Comparison of ENCODE assay signal across 12 mouse cellular contexts in genomic region chr3:97211177-97211576, GRCm38 (mm10). TPM values are rescaled to one million over a fixed set of nuclear protein-coding genes. Genes with fewer than 3 reads are reported as not detected.
DNase-seq lines count a peak whose midpoint lies in the region; ATAC-seq and TF ChIP-seq lines count a peak whose summit lies in the region.
"Had no signal": no experiment of that assay in that cellular context is flagged by ENCODE, and none has a peak within 500 bp of the region (broad histone marks: within the 10 kb centered on the region; RNA-seq: fewer than 3 reads in every experiment).

No protein-coding gene starts in this region.

- H3K9ac ChIP-seq in CH12.LX (ENCODE audit: insufficient read depth, low read depth), result no peak overlapping the region
- H3K9ac ChIP-seq in kidney, embryonic 14.5 days (ENCODE audit: low read depth, low read length), result no peak overlapping the region
- H3K9ac ChIP-seq: kidney, embryonic 15.5 days; limb, embryonic 12.5 days had no signal

- no peak for TF ChIP-seq POLR2A in CH12.LX (IDR thresholded peaks at IDR 0.05; ENCODE audit: low read depth, low read length)
- no peak for TF ChIP-seq POLR2A in small intestine, adult 2 months (IDR thresholded peaks at IDR 0.05; ENCODE audit: low read depth, low read length)

- in situ Hi-C loops in CH12.LX (cut with MboI; ENCODE audit: low pct_ligation_motif_present, low pct_unique_long_range_greater_than_20kb, low sequenced_read_pairs), result no loop called here

- H3K4me3 ChIP-seq in CH12.LX (replicated peaks in 1 of 3; ENCODE audit: low read depth in 2 of 3, low read length in 2 of 3, poor library complexity in 1 of 3), result no peak overlapping the region
- H3K4me3 ChIP-seq in small intestine, adult 2 months (ENCODE audit: low read depth, low read length), result no peak overlapping the region
- H3K4me3 ChIP-seq in kidney, embryonic 14.5 days (ENCODE audit: low read length), result no peak overlapping the region
- H3K4me3 ChIP-seq: kidney, embryonic 15.5 days; limb, embryonic 12.5 days had no signal

- DNase-seq in lung, postnatal 10 days, result peak; percentile 42
- no peak for DNase-seq in lung, postnatal 14 days
- peak; percentile 46 for DNase-seq in CH12.LX (ENCODE audit: extremely low read depth)
- DNase-seq in c-Kit-positive CD71-positive TER-119-positive erythroid progenitor cells, embryonic 14.5 days (ENCODE audit: low spot score), result no peak
- DNase-seq: cerebellum, postnatal 36 days; heart, postnatal 36 days; thymus, adult 18-20 months had no signal

- H3K36me3 ChIP-seq in CH12.LX (replicated peaks in 1 of 2; ENCODE audit: control insufficient read depth in 1 of 2, insufficient read depth in 1 of 2, low read length in 1 of 2), result peaks cover 63 to 94% of the 10 kb centered on the region in 2 experiments
- H3K36me3 ChIP-seq in small intestine, adult 2 months (ENCODE audit: control insufficient read depth, insufficient read depth, low read length), result peaks cover 46% of the 10 kb centered on the region
- H3K36me3 ChIP-seq in kidney, embryonic 14.5 days (ENCODE audit: control insufficient read depth, insufficient read depth, low read length), result peaks cover 96% of the 10 kb centered on the region

- H3K27ac ChIP-seq in CH12.LX (ENCODE audit: insufficient read depth, low read depth), result no peak overlapping the region
- peak overlapping the region; percentile 70 for H3K27ac ChIP-seq in small intestine, adult 2 months (ENCODE audit: insufficient read depth, low read depth, low read length)
- no peak overlapping the region for H3K27ac ChIP-seq in kidney, embryonic 14.5 days (ENCODE audit: low read depth, low read length)
- H3K27ac ChIP-seq: kidney, embryonic 15.5 days; limb, embryonic 12.5 days had no signal

- H3K4me2 ChIP-seq in CH12.LX (ENCODE audit: insufficient read depth, low read depth, poor library complexity, severe bottlenecking), result no peak overlapping the region
- no peak overlapping the region for H3K4me2 ChIP-seq in kidney, embryonic 14.5 days (replicated peaks; ENCODE audit: low read depth, low read length)
- H3K4me2 ChIP-seq: kidney, embryonic 15.5 days; limb, embryonic 12.5 days had no signal

- WGBS in small intestine, adult 2 months, result 13% methylated on average over 5 of the region's 5 CpGs
- 79% methylated on average over 5 of the region's 5 CpGs for WGBS in kidney, embryonic 14.5 days

- TF ChIP-seq EP300 in CH12.LX (IDR thresholded peaks at IDR 0.05; ENCODE audit: low read length), result no peak

- dilution Hi-C loops in CH12.LX (cut with MboI; ENCODE audit: extremely low pct_ligation_motif_present, extremely low pct_unique_long_range_greater_than_20kb, low sequenced_read_pairs), result no loop called here

- H3K27me3 ChIP-seq in CH12.LX (replicated peaks), result no peaks in the 10 kb centered on the region
- H3K27me3 ChIP-seq in small intestine, adult 2 months (ENCODE audit: control insufficient read depth, insufficient read depth, low read length), result no peaks in the 10 kb centered on the region
- H3K27me3 ChIP-seq in kidney, embryonic 14.5 days (ENCODE audit: control insufficient read depth, insufficient read depth, low read length), result no peaks in the 10 kb centered on the region
- H3K27me3 ChIP-seq: kidney, embryonic 15.5 days; limb, embryonic 12.5 days had no signal

- no peak for TF ChIP-seq RAD21 in CH12.LX (IDR thresholded peaks at IDR 0.05; ENCODE audit: low read depth, low read length)

- H3K4me1 ChIP-seq in CH12.LX (ENCODE audit: control insufficient read depth in 1 of 2, insufficient read depth in 2 of 2), result peaks cover 0 to 19% of the 10 kb centered on the region in 2 experiments; a peak in 2 of 4 replicates
- H3K4me1 ChIP-seq in small intestine, adult 2 months (ENCODE audit: control insufficient read depth, insufficient read depth, insufficient read length, low read length), result peaks cover 10% of the 10 kb centered on the region; the same call in 1 of the 2 replicates
- H3K4me1 ChIP-seq in kidney, embryonic 14.5 days (ENCODE audit: control insufficient read depth, insufficient read depth, low read length), result 0 out of 2 replicates have a peak, but pooled peaks cover 4% of the 10 kb centered on the region
- H3K4me1 ChIP-seq: limb, embryonic 12.5 days had no signal

- no peak for TF ChIP-seq CTCF in CH12.LX (conservative IDR thresholded peaks at IDR 0.05 in 1 of 2, IDR thresholded peaks at IDR 0.05 in 1 of 2; ENCODE audit: low read depth in 2 of 2, low read length in 2 of 2)
- no peak for TF ChIP-seq CTCF in small intestine, adult 2 months (IDR thresholded peaks at IDR 0.05; ENCODE audit: extremely low read depth, insufficient read length, insufficient replicate concordance, low read depth, low read length)

- H3K9me3 ChIP-seq in CH12.LX (replicated peaks; ENCODE audit: low read length), result no peaks in the 10 kb centered on the region
- H3K9me3 ChIP-seq in kidney, embryonic 14.5 days (ENCODE audit: control insufficient read depth, low read length), result no peaks in the 10 kb centered on the region
- H3K9me3 ChIP-seq: kidney, embryonic 15.5 days; limb, embryonic 12.5 days had no signal

- ATAC-seq in inflammation-experienced regulatory T-cells, adult 6 months, result peak; percentile 73
- ATAC-seq in kidney, embryonic 14.5 days (ENCODE audit: low FRiP score, low TSS enrichment), result no peak

- H3K79me2 ChIP-seq in CH12.LX (replicated peaks; ENCODE audit: control insufficient read depth, extremely low read depth, insufficient read depth, poor library complexity, severe bottlenecking), result no peaks in the 10 kb centered on the region

TF ChIP-seq in CH12.LX, 34 proteins besides CTCF, POLR2A, EP300 and RAD21:
- TF ChIP-seq ETS1 (conservative IDR thresholded peaks at IDR 0.05; ENCODE audit: low read depth, low read length), result no peak
- TF ChIP-seq UBTF (IDR thresholded peaks at IDR 0.05; ENCODE audit: low read depth, low read length), result no peak
- TF ChIP-seq GABPA (IDR thresholded peaks at IDR 0.05; ENCODE audit: insufficient replicate concordance, low read depth, low read length), result no peak
- TF ChIP-seq ZNF384 (IDR thresholded peaks at IDR 0.05; ENCODE audit: low read depth, low read length), result no peak
- TF ChIP-seq USF2 (conservative IDR thresholded peaks at IDR 0.05; ENCODE audit: low read depth, low read length), result no peak
- no peak for TF ChIP-seq MAFK (IDR thresholded peaks at IDR 0.05; ENCODE audit: insufficient replicate concordance, low read length)
- TF ChIP-seq USF1 (IDR thresholded peaks at IDR 0.05; ENCODE audit: low read depth, low read length), result no peak
- no peak for TF ChIP-seq MXI1 (IDR thresholded peaks at IDR 0.05; ENCODE audit: low read depth, low read length)
- TF ChIP-seq ZC3H11A (IDR thresholded peaks at IDR 0.05; ENCODE audit: low read depth, low read length), result no peak
- TF ChIP-seq CHD1 (IDR thresholded peaks at IDR 0.05; ENCODE audit: low read depth, low read length), result no peak
- no peak for TF ChIP-seq MEF2A (IDR thresholded peaks at IDR 0.05; ENCODE audit: borderline replicate concordance, low read depth, low read length)
- TF ChIP-seq BHLHE40 (IDR thresholded peaks at IDR 0.05; ENCODE audit: low read depth, low read length), result no peak
- TF ChIP-seq POLR2AphosphoS2 (IDR thresholded peaks at IDR 0.05; ENCODE audit: low read depth, low read length), result no peak
TF ChIP-seq in CH12.LX: peak in this region for 0.

RNA-seq across cellular contexts. Expression of gene Acp6, which starts 52.6 kb away (rescaled TPM):
- total RNA-seq in CH12.LX (2012; rRNA removed), result 7.5 and 12.5 TPM in 2 replicates
- total RNA-seq in CH12.LX (2014; rRNA removed), result 12.1 and 12.2 TPM in 2 replicates
- polyA plus RNA-seq in CH12.LX (2012; ENCODE audit: insufficient read length, low read depth), result 10.3 and 10.8 TPM in 2 replicates
- polyA plus RNA-seq in inflammation-experienced regulatory T-cells, adult 6 months (2017; shearing (Covaris generic)), result 10 to 100 TPM; 21.5 to 49.1 (median 47.1) TPM
- 22.2 and 48.4 TPM in 2 replicates for polyA plus RNA-seq in small intestine, adult 2 months (2012; rRNA removed)
- polyA plus RNA-seq in kidney, embryonic 14.5 days (2014; fragmentation: Nextera tagmentation; extraction: Ambion mirVana), result 33.1 and 42.1 TPM in 2 replicates

Comparison
In these comparisons a context has a peak if more than half of its experiments do, and no peak if none do; other contexts are left out.
1. DNase-seq: peak in lung, postnatal 10 days (single experiment) and CH12.LX (single experiment); none in lung, postnatal 14 days (single experiment) and c-Kit-positive CD71-positive TER-119-positive erythroid progenitor cells, embryonic 14.5 days (single experiment).